Mouse (Mus musculus) left cerebral cortex, postnatal 10 days (tissue): ENCODE results near the gene Hectd4. TPM values are rescaled to one million over a fixed set of nuclear protein-coding genes. Genes with fewer than 3 reads are reported as not detected.
A peak's percentile ranks its signal among the peaks of the same experiment; 100 is the strongest.

Experiments used
- DNase-seq, 2 experiments: peaks; one replicate each; pipeline ENCODE4 v3.0.0; 2021 to 2022; ENCODE audit warnings: low spot score in 2 of 2, mixed read lengths in 1 of 2; ENCODE audit errors: extremely low spot score in 1 of 2
- intact Hi-C: fragments of 180-260 bp; cut with DNase I; formaldehyde crosslinking; loops from one replicate; pipeline ENCODE4 v1.15.1; 2025
- total RNA-seq, 2 experiments: library from RNA; stranded (reverse); gene quantifications; 2 replicates each; pipeline ENCODE4 v1.2.3; 2021

The Hectd4 gene
- total RNA-seq, 2 experiments from 2014 or later: 222 to 247 TPM

DNA sequence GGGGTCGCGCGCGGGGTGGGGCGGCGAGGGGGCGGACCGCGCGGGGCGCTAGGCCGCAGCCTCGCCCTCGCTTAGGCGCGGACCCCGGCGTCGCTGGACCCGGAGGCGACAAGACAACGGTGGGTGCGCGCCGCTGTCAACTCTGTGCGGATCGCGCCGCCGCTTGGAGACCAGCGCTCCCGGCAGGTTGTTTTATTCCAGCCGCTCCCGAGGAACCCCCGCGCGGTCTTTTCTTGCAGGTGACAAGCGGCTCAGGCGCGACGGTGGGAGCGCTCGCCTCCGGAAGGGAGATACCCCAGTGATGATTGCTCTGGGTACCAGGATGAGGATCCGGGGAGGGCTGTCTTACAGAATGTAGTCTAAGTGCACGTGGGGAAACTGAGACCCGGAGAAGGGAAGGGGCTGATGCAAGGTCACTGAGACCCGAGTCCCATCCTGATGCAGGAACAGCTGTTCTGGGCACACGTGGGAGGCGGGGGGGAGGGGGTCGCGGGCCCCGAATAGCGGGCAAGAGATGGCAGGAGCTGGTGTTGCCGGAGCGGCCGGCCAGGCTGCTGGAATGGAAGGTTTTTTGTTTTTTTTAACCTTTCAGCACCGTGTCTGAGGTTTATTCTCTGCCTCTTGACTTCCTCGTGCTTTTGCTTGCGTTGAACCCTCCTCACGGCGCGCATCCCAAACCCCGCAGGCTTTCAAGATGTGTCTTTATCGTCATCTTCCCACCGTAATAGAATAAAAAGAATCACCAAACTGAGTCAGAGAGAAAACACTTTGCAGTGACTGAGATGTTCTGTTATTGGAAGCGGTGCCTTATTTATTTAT is 178.3 kb downstream of the Hectd4 start:
- intact Hi-C loops: no loop called here
- peak in 1 of 2 experiments; percentile 47 for DNase-seq

- intact Hi-C loops: no loop called here
- DNase-seq: no peak
Observed at GRCm38 (mm10) chr5:121398965-121399462, 179.0 kb downstream of the Hectd4 start.

- intact Hi-C loops: no loop called here
- no peak for DNase-seq
Observed at GRCm38 (mm10) chr5:121399540-121399939, 179.5 kb downstream of the Hectd4 start.

DNA sequence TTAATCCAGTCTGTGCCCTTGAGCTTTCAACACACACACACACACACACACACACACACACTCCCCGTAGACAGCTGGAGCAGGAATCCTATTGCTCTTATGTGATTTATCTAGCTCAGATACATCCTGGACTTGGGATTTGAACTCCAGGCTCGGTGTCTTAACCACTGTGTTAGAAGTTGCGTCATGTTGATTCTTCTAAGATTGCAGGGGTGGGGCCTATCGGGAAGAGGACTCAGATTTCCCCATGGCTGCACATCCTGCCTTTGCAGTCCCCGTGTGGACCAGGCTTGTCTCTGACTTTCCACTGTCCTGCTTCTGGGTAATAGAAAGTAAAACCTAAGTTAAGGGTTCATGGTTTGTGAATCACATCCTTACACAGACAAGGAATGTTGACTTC is 180.0 kb downstream of the Hectd4 start:
- intact Hi-C loops: no loop called here
- no peak for DNase-seq

- no peak for DNase-seq
- intact Hi-C loops: no loop called here
Observed at GRCm38 (mm10) chr5:121400849-121401248, 180.8 kb downstream of the Hectd4 start.

DNA sequence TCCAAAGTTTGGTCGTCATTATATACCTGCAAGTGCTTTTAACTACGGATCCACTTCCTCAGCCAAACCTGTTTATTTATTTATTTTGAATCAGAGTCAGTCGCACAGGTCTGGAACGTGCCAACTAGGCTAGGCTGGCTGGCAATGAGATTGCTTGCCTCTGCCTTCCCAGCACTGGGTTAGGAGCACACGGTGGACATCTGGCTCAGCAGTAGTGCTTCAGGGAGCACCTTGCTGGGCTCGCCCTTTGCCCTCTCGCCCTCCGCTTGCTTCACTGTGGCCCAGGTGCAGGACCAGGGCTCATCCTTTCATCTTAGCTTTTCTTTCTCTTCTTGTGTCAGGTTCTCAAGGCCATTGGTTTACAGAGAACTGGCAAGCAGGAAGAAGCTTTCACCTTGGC is 187.8 kb downstream of the Hectd4 start:
- DNase-seq: no peak
- intact Hi-C loops: no loop called here

- no peak for DNase-seq
- intact Hi-C loops: no loop called here
Observed at GRCm38 (mm10) chr5:121410975-121411374, 191.0 kb downstream of the Hectd4 start.

Other genes with a start within 250 kb of the Hectd4 start
- gene Rph3a, start 210.1 kb upstream of the Hectd4 start, total RNA-seq: 100 to 1,000 TPM; 188 to 210 TPM
- gene Ptpn11, start 28.8 kb upstream of the Hectd4 start, total RNA-seq: 10 to 100 TPM; 78.0 to 80.4 TPM
- gene Rpl6, start 15.7 kb upstream of the Hectd4 start, total RNA-seq: 100 to 1,000 TPM; 499 to 506 TPM
- gene Trafd1, start 165.4 kb downstream of the Hectd4 start, total RNA-seq: 100 to 1,000 TPM in 1 of 2 experiments, 10 to 100 TPM in 1; 97.9 to 105 TPM
- 10 to 100 TPM; 48.3 to 50.1 TPM for gene Naa25, start 177.7 kb downstream of the Hectd4 start, total RNA-seq
- 1 to 10 TPM; 4.4 to 5.5 TPM for gene Tmem116, start 231.7 kb downstream of the Hectd4 start, total RNA-seq
- gene Erp29, start 232.3 kb downstream of the Hectd4 start, total RNA-seq: 100 to 1,000 TPM; 172 to 181 TPM